Mouse (Mus musculus): ENCODE results near the gene Mcat. TPM values are rescaled to one million over a fixed set of nuclear protein-coding genes. Genes with fewer than 3 reads are reported as not detected.

Gene Mcat
- polyA plus RNA-seq, 1 experiment from 2014 or later = 31.8 TPM

DNA sequence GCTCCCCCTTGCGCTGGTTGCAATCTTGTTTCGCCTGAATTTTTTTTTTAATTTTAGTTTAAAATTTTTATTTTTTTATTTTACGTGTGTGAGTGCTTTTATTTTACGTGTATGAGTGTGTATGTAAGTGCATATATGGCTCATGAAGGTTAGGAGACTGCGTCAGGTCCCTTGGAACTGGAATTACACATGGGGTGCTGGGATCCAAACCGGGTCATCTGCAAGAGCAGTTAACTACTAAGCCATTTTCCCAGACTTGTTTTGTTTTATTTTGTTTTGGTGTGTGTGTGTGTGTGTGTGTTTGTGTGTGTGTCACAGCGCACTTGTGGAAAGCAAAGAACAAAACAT lies 31.8 kb upstream of the Mcat start:
- H3K4me2 ChIP-seq (ENCODE audit: low read depth, low read length) = peak overlapping the region; percentile 85
- H3K4me3 ChIP-seq (ENCODE audit: low read depth, low read length) = peak overlapping the region; percentile 71
- H3K9ac ChIP-seq (replicated peaks; ENCODE audit: low read depth, low read length) = peak overlapping the region; percentile 66; the same call in 1 of the 2 replicates
- H3K36me3 ChIP-seq (ENCODE audit: control insufficient read depth, insufficient read depth, low read length) = no peaks in the 10 kb centered on the region
- peaks cover 12% of the 10 kb centered on the region; the same call in 1 of the 2 replicates for H3K4me1 ChIP-seq (ENCODE audit: control insufficient read depth, insufficient read depth, low read length)
- H3K27me3 ChIP-seq (ENCODE audit: control insufficient read depth, insufficient read depth, low read length) = no peaks in the 10 kb centered on the region
- ATAC-seq (ENCODE audit: low read depth) = no peak
- WGBS = 39% methylated on average over 7 of the region's 7 CpGs
- H3K9me3 ChIP-seq (ENCODE audit: control insufficient read depth, low read length) = no peaks in the 10 kb centered on the region
- peak overlapping the region; percentile 60; the same call in 1 of the 2 replicates for H3K27ac ChIP-seq (ENCODE audit: low read depth, low read length)

GRCm38 (mm10) chr15:83594513-83595363 lies 31.2 kb upstream of the Mcat start, which contains the start of gene Ttll12:
TSS of gene Ttll12 (minus strand) at chr15:83595157.
- no peaks in the 10 kb centered on the region for H3K27me3 ChIP-seq (ENCODE audit: control insufficient read depth, insufficient read depth, low read length)
- H3K4me3 ChIP-seq (ENCODE audit: low read depth, low read length) = peak within 1 kb of the TSS; percentile 71
- peak within 1 kb of the TSS; percentile 66 for H3K9ac ChIP-seq (replicated peaks; ENCODE audit: low read depth, low read length)
- peak; percentile 95 for ATAC-seq (ENCODE audit: low read depth)
- peak within 1 kb of the TSS; percentile 60 for H3K27ac ChIP-seq (ENCODE audit: low read depth, low read length)
- peaks cover 12% of the 10 kb centered on the region; the same call in 1 of the 2 replicates for H3K4me1 ChIP-seq (ENCODE audit: control insufficient read depth, insufficient read depth, low read length)
- no peaks in the 10 kb centered on the region for H3K36me3 ChIP-seq (ENCODE audit: control insufficient read depth, insufficient read depth, low read length)
- peak within 1 kb of the TSS; percentile 85 for H3K4me2 ChIP-seq (ENCODE audit: low read depth, low read length)
- H3K9me3 ChIP-seq (ENCODE audit: control insufficient read depth, low read length) = no peaks in the 10 kb centered on the region
- WGBS = under 1% methylated on average over 68 of the region's 68 CpGs

DNA sequence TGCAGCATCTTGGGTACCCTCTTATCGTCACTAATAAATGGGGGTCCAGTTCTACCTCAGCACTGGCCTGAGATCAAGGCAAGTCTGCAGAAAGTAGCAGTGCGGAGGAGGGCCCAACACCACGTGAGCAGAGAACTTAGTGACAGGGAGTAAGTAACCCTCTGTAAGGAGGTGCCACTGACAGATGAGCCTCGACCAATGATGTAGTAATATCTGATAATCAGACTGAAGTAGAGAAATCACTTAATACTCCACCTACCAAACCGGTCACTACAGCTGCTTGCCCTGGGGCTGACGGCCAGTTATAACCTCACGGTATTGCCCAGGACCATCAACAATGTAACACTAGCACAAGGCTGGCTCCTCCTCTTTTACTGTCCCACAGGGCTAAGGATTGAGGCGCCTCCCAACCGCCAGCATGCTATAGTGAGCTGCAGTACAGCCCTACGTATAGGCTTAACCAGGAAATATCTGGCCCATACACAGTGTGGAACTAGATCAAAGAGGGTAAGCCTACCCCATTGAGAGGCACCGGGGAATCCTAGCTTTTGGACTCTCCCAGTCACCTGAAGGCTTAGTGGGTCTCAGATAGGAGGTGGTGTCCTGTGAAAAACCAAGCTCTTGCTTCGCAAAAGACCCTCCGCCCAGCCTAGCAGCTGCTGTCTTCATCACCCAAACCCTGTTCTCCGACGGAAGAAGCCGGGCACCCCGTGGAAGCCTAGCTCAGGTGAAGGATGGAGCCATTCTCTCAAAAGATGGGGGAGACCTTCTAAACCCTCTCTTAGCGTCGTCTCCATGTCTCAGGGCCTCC lies 30.3 kb upstream of the Mcat start:
- Histone ChIP-seq H3K9me3 (ENCODE audit: control insufficient read depth, low read length) (no peaks in the 10 kb centered on the region), H3K27me3 (ENCODE audit: control insufficient read depth, insufficient read depth, low read length) (no peaks in the 10 kb centered on the region), H3K4me2 (ENCODE audit: low read depth, low read length) (peak overlapping the region; percentile 85), H3K4me3 (ENCODE audit: low read depth, low read length) (peak overlapping the region; percentile 71), H3K27ac (ENCODE audit: low read depth, low read length) (no peak overlapping the region), H3K9ac (replicated peaks; ENCODE audit: low read depth, low read length) (peak overlapping the region; percentile 66), H3K36me3 (ENCODE audit: control insufficient read depth, insufficient read depth, low read length) (no peaks in the 10 kb centered on the region), H3K4me1 (ENCODE audit: control insufficient read depth, insufficient read depth, low read length) (peaks cover 12% of the 10 kb centered on the region; the same call in 1 of the 2 replicates)
- WGBS = 9% methylated on average over 19 of the region's 19 CpGs
- peak; percentile 41; the same call in 1 of the 2 replicates for ATAC-seq (ENCODE audit: low read depth)

DNA sequence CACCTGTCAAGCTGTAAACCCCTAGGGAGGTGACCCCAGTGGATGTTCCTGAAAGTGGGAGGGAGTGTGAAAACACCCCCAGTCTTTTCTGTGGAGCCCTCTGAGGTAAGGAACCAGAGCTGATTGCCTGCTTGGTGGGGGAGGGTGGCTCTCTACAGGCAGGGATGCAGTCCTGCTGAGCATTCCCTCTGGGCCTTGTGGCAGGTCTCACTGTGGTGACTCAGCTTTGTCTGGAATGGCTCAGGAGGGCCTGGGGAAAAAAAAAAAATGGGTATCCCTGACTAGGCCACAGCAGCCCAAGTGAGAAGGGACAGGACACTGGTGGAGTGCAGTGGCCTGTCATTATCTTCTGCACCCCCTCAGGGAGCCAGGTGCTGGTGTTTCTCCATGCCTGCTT lies 29.6 kb upstream of the Mcat start:
- H3K4me3 ChIP-seq (ENCODE audit: low read depth, low read length) = peak overlapping the region; percentile 71; the same call in 1 of the 2 replicates

DNA sequence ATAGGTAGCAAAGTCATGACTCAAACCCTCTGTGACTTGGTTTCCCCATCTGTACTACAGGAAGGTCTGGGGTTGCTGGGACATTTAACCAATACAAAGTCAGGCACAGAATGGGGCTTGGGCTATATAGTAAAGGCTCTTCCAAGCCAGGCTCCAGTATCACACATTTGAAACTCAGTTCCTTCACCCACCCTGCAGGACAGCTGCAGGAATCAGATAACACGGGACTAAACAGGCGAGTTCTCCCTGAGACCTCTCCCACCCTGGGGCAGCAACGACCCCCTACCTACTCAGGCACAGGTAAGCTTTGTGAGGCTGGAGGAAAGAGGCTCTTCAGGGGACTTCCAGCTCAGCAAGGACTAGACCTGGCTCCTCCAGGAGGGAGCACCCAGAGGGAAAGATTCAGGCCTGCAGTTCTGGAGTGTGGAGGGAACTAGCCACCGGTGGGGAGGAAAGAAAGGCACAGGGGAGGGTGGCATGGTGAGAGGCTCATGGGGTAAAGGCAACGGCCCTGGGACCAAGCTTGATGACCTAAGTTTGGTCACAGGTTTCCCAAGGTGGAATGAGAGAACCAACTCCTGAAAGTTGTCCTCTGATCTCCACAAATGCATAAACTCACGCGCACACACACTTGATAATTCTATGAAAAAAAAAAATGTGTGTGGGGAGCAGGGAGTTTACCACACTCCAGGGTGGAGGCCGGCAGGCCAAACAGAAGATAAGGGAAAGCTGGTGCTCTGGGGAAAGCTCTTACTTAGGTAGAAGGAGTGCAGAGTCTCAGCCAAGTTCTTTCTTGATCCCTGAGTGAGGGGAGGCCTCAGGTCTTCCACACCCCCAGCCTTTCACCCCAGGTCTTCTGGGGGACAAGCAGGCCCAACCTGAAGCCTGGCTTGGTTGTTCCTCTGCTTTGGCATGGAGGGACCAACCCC lies 28.9 kb upstream of the Mcat start:
- Histone ChIP-seq H3K9me3 (ENCODE audit: control insufficient read depth, low read length) (no peaks in the 10 kb centered on the region), H3K36me3 (ENCODE audit: control insufficient read depth, insufficient read depth, low read length) (0 out of 2 replicates have a peak, but pooled peaks cover 3% of the 10 kb centered on the region), H3K4me1 (ENCODE audit: control insufficient read depth, insufficient read depth, low read length) (peaks cover 12% of the 10 kb centered on the region; the same call in 1 of the 2 replicates), H3K4me3 (ENCODE audit: low read depth, low read length) (no peak overlapping the region), H3K27me3 (ENCODE audit: control insufficient read depth, insufficient read depth, low read length) (no peaks in the 10 kb centered on the region), H3K9ac (replicated peaks; ENCODE audit: low read depth, low read length) (peak overlapping the region; percentile 32; the same call in 1 of the 2 replicates), H3K4me2 (ENCODE audit: low read depth, low read length) (peak overlapping the region; percentile 85; the same call in 1 of the 2 replicates), H3K27ac (ENCODE audit: low read depth, low read length) (no peak overlapping the region)
- no peak for ATAC-seq (ENCODE audit: low read depth)
- 87% methylated on average over 8 of the region's 8 CpGs for WGBS

More for the DNA sequence above, 29.6 kb upstream of the Mcat start:
- Histone ChIP-seq H3K27me3 (ENCODE audit: control insufficient read depth, insufficient read depth, low read length) (no peaks in the 10 kb centered on the region), H3K9me3 (ENCODE audit: control insufficient read depth, low read length) (no peaks in the 10 kb centered on the region), H3K4me2 (ENCODE audit: low read depth, low read length) (peak overlapping the region; percentile 85; the same call in 1 of the 2 replicates), H3K9ac (replicated peaks; ENCODE audit: low read depth, low read length) (peak overlapping the region; percentile 32; the same call in 1 of the 2 replicates), H3K27ac (ENCODE audit: low read depth, low read length) (no peak overlapping the region), H3K4me1 (ENCODE audit: control insufficient read depth, insufficient read depth, low read length) (peaks cover 12% of the 10 kb centered on the region; the same call in 1 of the 2 replicates), H3K36me3 (ENCODE audit: control insufficient read depth, insufficient read depth, low read length) (0 out of 2 replicates have a peak, but pooled peaks cover 3% of the 10 kb centered on the region)
- ATAC-seq (ENCODE audit: low read depth) = no peak

GRCm38 (mm10) chr15:83591758-83592157 lies 28.2 kb upstream of the Mcat start:
- ATAC-seq (ENCODE audit: low read depth) = no peak
- Histone ChIP-seq H3K27me3 (ENCODE audit: control insufficient read depth, insufficient read depth, low read length) (no peaks in the 10 kb centered on the region), H3K9ac (replicated peaks; ENCODE audit: low read depth, low read length) (no peak overlapping the region), H3K27ac (ENCODE audit: low read depth, low read length) (no peak overlapping the region), H3K36me3 (ENCODE audit: control insufficient read depth, insufficient read depth, low read length) (peaks cover 10% of the 10 kb centered on the region), H3K4me1 (ENCODE audit: control insufficient read depth, insufficient read depth, low read length) (peaks cover 12% of the 10 kb centered on the region; the same call in 1 of the 2 replicates), H3K4me2 (ENCODE audit: low read depth, low read length) (no peak overlapping the region), H3K4me3 (ENCODE audit: low read depth, low read length) (no peak overlapping the region), H3K9me3 (ENCODE audit: control insufficient read depth, low read length) (no peaks in the 10 kb centered on the region; the same call in 1 of the 2 replicates)
- WGBS = 92% methylated on average over 6 of the region's 6 CpGs

- ATAC-seq (ENCODE audit: low read depth) = no peak
- WGBS = 94% methylated on average over 4 of the region's 4 CpGs
- Histone ChIP-seq H3K4me2 (ENCODE audit: low read depth, low read length) (no peak overlapping the region), H3K27me3 (ENCODE audit: control insufficient read depth, insufficient read depth, low read length) (no peaks in the 10 kb centered on the region), H3K4me1 (ENCODE audit: control insufficient read depth, insufficient read depth, low read length) (peaks cover 12% of the 10 kb centered on the region; the same call in 1 of the 2 replicates), H3K4me3 (ENCODE audit: low read depth, low read length) (no peak overlapping the region), H3K9ac (replicated peaks; ENCODE audit: low read depth, low read length) (no peak overlapping the region), H3K27ac (ENCODE audit: low read depth, low read length) (no peak overlapping the region), H3K36me3 (ENCODE audit: control insufficient read depth, insufficient read depth, low read length) (peaks cover 19% of the 10 kb centered on the region), H3K9me3 (ENCODE audit: control insufficient read depth, low read length) (no peaks in the 10 kb centered on the region; the same call in 1 of the 2 replicates)
Measured at GRCm38 (mm10) chr15:83590841-83591240, 27.3 kb upstream of the Mcat start.

GRCm38 (mm10) chr15:83584741-83585220 lies 21.2 kb upstream of the Mcat start:
- Histone ChIP-seq H3K4me2 (ENCODE audit: low read depth, low read length) (no peak overlapping the region), H3K9ac (replicated peaks; ENCODE audit: low read depth, low read length) (no peak overlapping the region), H3K9me3 (ENCODE audit: control insufficient read depth, low read length) (no peaks in the 10 kb centered on the region; the same call in 1 of the 2 replicates), H3K27ac (ENCODE audit: low read depth, low read length) (no peak overlapping the region), H3K36me3 (ENCODE audit: control insufficient read depth, insufficient read depth, low read length) (peaks cover 58% of the 10 kb centered on the region), H3K27me3 (ENCODE audit: control insufficient read depth, insufficient read depth, low read length) (no peaks in the 10 kb centered on the region), H3K4me3 (ENCODE audit: low read depth, low read length) (no peak overlapping the region), H3K4me1 (ENCODE audit: control insufficient read depth, insufficient read depth, low read length) (no peaks in the 10 kb centered on the region)
- 94% methylated on average over 6 of the region's 6 CpGs for WGBS
- ATAC-seq (ENCODE audit: low read depth) = no peak
